ENCODE assay signal across 16 mouse cellular contexts in genomic region chr7:134188565-134188964, GRCm38 (mm10). TPM values are rescaled to one million over a fixed set of nuclear protein-coding genes. Genes with fewer than 3 reads are reported as not detected.
DNase-seq lines count a peak whose midpoint lies in the region; ATAC-seq and TF ChIP-seq lines count a peak whose summit lies in the region.
"Had no signal": no experiment of that assay in that cellular context is flagged by ENCODE, and none has a peak within 500 bp of the region (broad histone marks: within the 10 kb centered on the region; RNA-seq: fewer than 3 reads in every experiment).

No protein-coding gene starts in this region.

- H3K9ac ChIP-seq in lung, embryonic 14.5 days: no peak overlapping the region
- H3K9ac ChIP-seq: embryonic facial prominence, embryonic 15.5 days; heart, embryonic 15.5 days; liver, embryonic 12.5 days had no signal

- in situ Hi-C loops in Patski (cut with MboI; ENCODE audit: low pct_unique_long_range_greater_than_20kb): no loop called here

- no peak overlapping the region for H3K4me2 ChIP-seq in lung, embryonic 14.5 days
- H3K4me2 ChIP-seq: embryonic facial prominence, embryonic 15.5 days; heart, embryonic 15.5 days; liver, embryonic 12.5 days had no signal

- no peaks in the 10 kb centered on the region for H3K27me3 ChIP-seq in lung, embryonic 14.5 days (ENCODE audit: insufficient read depth, low read length)
- H3K27me3 ChIP-seq in Patski: no peaks in the 10 kb centered on the region
- H3K27me3 ChIP-seq: CH12.LX; embryonic facial prominence, embryonic 15.5 days; heart, embryonic 15.5 days; liver, embryonic 12.5 days had no signal

- peaks cover 11% of the 10 kb centered on the region for H3K4me1 ChIP-seq in lung, embryonic 14.5 days (ENCODE audit: insufficient read depth)
- H3K4me1 ChIP-seq: liver, embryonic 12.5 days had no signal

- no peak for ATAC-seq in lung, embryonic 14.5 days (ENCODE audit: insufficient read depth)
- ATAC-seq in Patski: no peak
- ATAC-seq in activated CD4-positive, CD25-positive, alpha-beta regulatory T cell, adult 4 months: no peak
- ATAC-seq: liver, embryonic 12.5 days had no signal

- peak; percentile 61 for DNase-seq in adrenal gland, postnatal 10 days
- DNase-seq in adrenal gland, adult 18-20 months (ENCODE audit: low spot score in 2 of 2): no peak
- peak; percentile 54 for DNase-seq in lung, embryonic 14.5 days
- no peak for DNase-seq in lung, postnatal 10 days
- DNase-seq in Patski (ENCODE audit: low read depth, low spot score): peak; percentile 24
- peak; percentile 42 for DNase-seq in kidney, adult 9 months
- DNase-seq in layer of hippocampus, adult 9-11 months: no peak
- DNase-seq: cerebellum, adult 9-10 months; embryo, embryonic 11 days; lung, postnatal 14 days; thymus, adult 2 months had no signal

- WGBS in lung, embryonic 14.5 days: 57% methylated on average over 6 of the region's 6 CpGs

- POLR2A ChIA-PET in Patski (lab: Charles Lee): no interaction called here

- H3K4me3 ChIP-seq in lung, embryonic 14.5 days (ENCODE audit: low read depth, low read length): no peak overlapping the region
- H3K4me3 ChIP-seq: embryonic facial prominence, embryonic 15.5 days; heart, embryonic 15.5 days; liver, embryonic 12.5 days had no signal

- H3K36me3 ChIP-seq in lung, embryonic 14.5 days (ENCODE audit: insufficient read depth): peaks cover 17% of the 10 kb centered on the region; the same call in 1 of the 2 replicates
- H3K36me3 ChIP-seq: embryonic facial prominence, embryonic 15.5 days; heart, embryonic 15.5 days; liver, embryonic 12.5 days had no signal

- CTCF ChIA-PET in Patski (lab: Charles Lee): interaction anchor here (1.1 kb wide), 1 partner anchor 12 kb away, joined by 3 read pairs; no protein-coding TSS in a partner anchor

- no peak overlapping the region for H3K27ac ChIP-seq in lung, embryonic 14.5 days (ENCODE audit: low read depth)
- H3K27ac ChIP-seq: embryonic facial prominence, embryonic 15.5 days; heart, embryonic 15.5 days; liver, embryonic 12.5 days had no signal

- no peaks in the 10 kb centered on the region for H3K9me3 ChIP-seq in lung, embryonic 14.5 days (ENCODE audit: low read depth, low read length)
- H3K9me3 ChIP-seq: embryonic facial prominence, embryonic 15.5 days; heart, embryonic 15.5 days; liver, embryonic 12.5 days had no signal

- TF ChIP-seq CTCF in lung, embryonic 14.5 days (IDR thresholded peaks at IDR 0.05; ENCODE audit: low read depth): no peak
- no peak for TF ChIP-seq CTCF in Patski (IDR thresholded peaks at IDR 0.05)

RNA-seq across cellular contexts. Expression of gene Adam12, which starts 43.4 kb away (rescaled TPM):
- 10 to 100 TPM; 26.6 to 31.0 TPM for total RNA-seq in adrenal gland, postnatal 10 days (2021)
- 10 to 100 TPM in 1 of 2 experiments, 1 to 10 TPM in 1; 7.2 to 11.1 TPM for total RNA-seq in adrenal gland, adult 18-20 months (2021)
- polyA plus RNA-seq in lung, embryonic 14.5 days (2014; fragmentation: Nextera tagmentation; extraction: Ambion mirVana): 40.3 and 50.9 TPM in 2 replicates
- polyA plus RNA-seq in Patski (2021): 9.4 TPM
- 1 to 10 TPM; 1.3 to 1.7 TPM for polyA plus RNA-seq in activated CD4-positive, CD25-positive, alpha-beta regulatory T cell, adult 4 months (2017; shearing (Covaris generic))
- total RNA-seq: CH12.LX had no signal

Comparison
In these comparisons a context has a peak if more than half of its experiments do, and no peak if none do; other contexts are left out.
1. DNase-seq: peak in adrenal gland, postnatal 10 days (single experiment), lung, embryonic 14.5 days (single experiment), Patski (single experiment) and kidney, adult 9 months (single experiment); none in adrenal gland, adult 18-20 months (0 of 2), lung, postnatal 10 days (single experiment) and layer of hippocampus, adult 9-11 months (single experiment).